Mouse (Mus musculus): ENCODE data around the gene Rdh11. TPM values are rescaled to one million over a fixed set of nuclear protein-coding genes. Genes with fewer than 3 reads are reported as not detected.

Rdh11 gene
- polyA plus RNA-seq, 1 experiment, result 19.6 TPM

DNA sequence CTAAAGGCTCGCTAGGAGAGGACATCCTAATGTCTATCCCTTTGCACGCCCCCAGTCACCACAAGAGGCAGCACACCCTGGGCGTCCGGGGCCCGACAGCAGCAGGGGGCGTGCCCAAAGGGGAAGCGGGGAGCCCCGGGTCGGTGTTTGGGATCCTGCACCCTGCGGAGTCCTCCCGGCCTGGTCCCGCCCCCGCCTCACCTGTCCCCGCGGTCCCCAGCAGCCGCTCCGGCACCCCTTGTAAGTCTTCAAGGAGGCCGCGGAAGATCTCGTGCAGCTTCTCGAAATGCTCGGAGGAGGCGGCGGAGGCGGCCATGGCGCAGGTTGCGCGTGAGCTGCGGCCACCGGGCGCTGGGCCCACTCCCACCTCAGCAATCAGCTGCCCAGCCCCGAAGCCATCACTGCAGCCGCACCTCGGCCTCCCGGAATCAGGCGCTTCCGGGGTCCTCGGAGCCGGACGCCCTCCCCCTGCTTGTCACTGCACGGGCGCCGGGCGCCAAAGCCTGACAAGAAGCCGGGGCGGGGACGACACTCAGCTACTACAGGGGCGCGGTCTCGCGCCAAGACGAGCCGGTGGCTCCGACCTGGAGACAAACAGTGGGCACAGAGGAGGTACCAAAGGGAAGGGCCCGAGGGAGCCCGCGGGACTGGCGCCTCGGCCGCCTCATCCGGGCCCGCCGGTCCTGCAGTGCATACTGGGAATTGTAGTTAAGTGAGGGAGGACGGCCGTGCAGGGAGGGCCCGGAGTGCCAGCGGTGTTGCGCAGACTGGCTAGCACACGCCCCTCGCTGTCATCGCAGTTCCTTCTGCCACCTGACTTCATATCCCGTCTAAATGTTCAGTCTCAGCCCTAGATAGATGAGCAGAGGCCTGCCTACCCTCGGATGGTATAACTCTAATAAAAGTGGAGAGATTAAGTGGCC lies 19.8 kb downstream of the Rdh11 start, which contains the start of gene Vti1b:
Gene Vti1b, minus strand, starts transcription at position 649 of the 923 bp plus-strand sequence.
- Histone ChIP-seq H3K27me3 (ENCODE audit: control insufficient read depth, insufficient read depth, low read length) (no peaks in the 10 kb centered on the region), H3K36me3 (ENCODE audit: control insufficient read depth, insufficient read depth, low read length) (peaks cover 10% of the 10 kb centered on the region), H3K4me1 (replicated peaks; ENCODE audit: control insufficient read depth, insufficient read depth, low read length) (peaks cover 3% of the 10 kb centered on the region), H3K27ac (ENCODE audit: control insufficient read depth, insufficient read depth, low read length) (peak within 1 kb of the TSS; percentile 8; the same call in 1 of the 2 replicates), H3K4me3 (ENCODE audit: control insufficient read depth, insufficient read depth, low read length) (peak within 1 kb of the TSS; percentile 87)
- peak; percentile 86 for DNase-seq
- whole genome bisulfite sequencing, result under 1% methylated on average over 73 of the region's 73 CpGs
- peak; percentile 81 for TF ChIP-seq POLR2A (IDR thresholded peaks at IDR 0.05; ENCODE audit: control insufficient read depth, extremely low read depth, insufficient read depth, low read length, poor library complexity)
- TF ChIP-seq CTCF (IDR thresholded peaks at IDR 0.05; ENCODE audit: borderline replicate concordance, control insufficient read depth, extremely low read depth, insufficient read depth, low read length, poor library complexity), result peak; percentile 65

DNA sequence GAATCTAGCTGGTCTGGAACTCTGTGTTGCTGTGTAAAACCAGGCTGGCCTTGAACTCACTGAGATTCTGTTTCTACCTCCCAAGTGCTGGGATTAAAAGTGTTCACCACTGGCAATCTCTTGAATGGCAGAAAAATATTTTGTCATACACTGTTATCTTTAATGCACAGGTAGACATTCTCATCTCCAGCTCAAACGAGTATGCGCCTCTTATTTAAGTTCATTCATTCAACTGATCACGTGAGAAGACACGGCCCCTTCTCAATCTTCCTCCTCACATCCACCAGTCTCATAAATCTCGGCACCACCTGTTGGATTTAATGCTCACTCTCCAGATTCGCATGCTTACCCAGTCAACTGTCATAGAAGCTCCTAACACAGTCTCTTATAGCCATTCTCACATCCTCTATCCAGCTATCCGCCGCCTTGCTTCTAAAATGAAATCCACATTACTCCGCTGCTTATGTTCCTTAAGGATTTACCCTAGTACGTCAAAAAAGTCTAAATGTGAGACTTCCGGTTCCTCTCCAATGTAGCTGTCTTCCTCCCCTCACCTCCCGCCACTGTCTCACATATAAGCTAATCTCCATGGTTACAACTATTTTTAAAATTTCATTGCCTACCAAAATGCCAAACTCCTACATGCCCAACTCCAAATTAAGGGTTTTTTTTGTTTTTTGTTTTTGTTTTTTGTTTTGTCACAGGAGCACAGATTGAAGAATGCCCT lies 20.7 kb downstream of the Rdh11 start:
- peak; percentile 2 for DNase-seq
- H3K27me3 ChIP-seq (ENCODE audit: control insufficient read depth, insufficient read depth, low read length), result no peaks in the 10 kb centered on the region
- no peak overlapping the region for H3K27ac ChIP-seq (ENCODE audit: control insufficient read depth, insufficient read depth, low read length)
- peak overlapping the region; percentile 87 for H3K4me3 ChIP-seq (ENCODE audit: control insufficient read depth, insufficient read depth, low read length)
- WGBS, result 29% methylated on average over 12 of the region's 12 CpGs
- peaks cover 14% of the 10 kb centered on the region for H3K36me3 ChIP-seq (ENCODE audit: control insufficient read depth, insufficient read depth, low read length)
- H3K4me1 ChIP-seq (replicated peaks; ENCODE audit: control insufficient read depth, insufficient read depth, low read length), result peaks cover 3% of the 10 kb centered on the region
- TF ChIP-seq CTCF (IDR thresholded peaks at IDR 0.05; ENCODE audit: borderline replicate concordance, control insufficient read depth, extremely low read depth, insufficient read depth, low read length, poor library complexity), result no peak
- no peak for TF ChIP-seq POLR2A (IDR thresholded peaks at IDR 0.05; ENCODE audit: control insufficient read depth, extremely low read depth, insufficient read depth, low read length, poor library complexity)

DNA sequence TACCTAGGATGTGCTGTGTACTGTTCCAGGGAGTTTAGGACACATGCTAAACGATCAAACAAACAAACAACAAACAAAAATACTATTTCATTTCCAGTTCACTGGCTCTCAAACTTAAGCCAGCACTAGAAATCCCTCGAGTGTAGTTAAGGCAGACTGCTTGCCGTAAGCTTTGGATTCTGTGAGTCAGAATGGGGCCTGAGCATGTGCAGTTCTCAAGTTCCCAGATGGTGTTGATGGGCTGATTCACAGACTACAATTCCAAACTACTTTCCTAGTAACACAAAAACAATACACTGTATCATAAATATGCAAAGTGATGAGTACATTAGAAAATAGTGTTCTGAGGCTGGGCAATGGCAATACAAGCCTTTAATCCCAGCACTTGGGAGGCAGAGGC lies 21.7 kb downstream of the Rdh11 start:
- Histone ChIP-seq H3K36me3 (ENCODE audit: control insufficient read depth, insufficient read depth, low read length) (peaks cover 12% of the 10 kb centered on the region), H3K27me3 (ENCODE audit: control insufficient read depth, insufficient read depth, low read length) (no peaks in the 10 kb centered on the region), H3K4me1 (replicated peaks; ENCODE audit: control insufficient read depth, insufficient read depth, low read length) (peaks cover 3% of the 10 kb centered on the region), H3K4me3 (ENCODE audit: control insufficient read depth, insufficient read depth, low read length) (no peak overlapping the region), H3K27ac (ENCODE audit: control insufficient read depth, insufficient read depth, low read length) (no peak overlapping the region)
- no peak for TF ChIP-seq POLR2A (IDR thresholded peaks at IDR 0.05; ENCODE audit: control insufficient read depth, extremely low read depth, insufficient read depth, low read length, poor library complexity)
- TF ChIP-seq CTCF (IDR thresholded peaks at IDR 0.05; ENCODE audit: borderline replicate concordance, control insufficient read depth, extremely low read depth, insufficient read depth, low read length, poor library complexity), result no peak
- WGBS, result 89% methylated on average over 3 of the region's 3 CpGs
- no peak for DNase-seq

DNA sequence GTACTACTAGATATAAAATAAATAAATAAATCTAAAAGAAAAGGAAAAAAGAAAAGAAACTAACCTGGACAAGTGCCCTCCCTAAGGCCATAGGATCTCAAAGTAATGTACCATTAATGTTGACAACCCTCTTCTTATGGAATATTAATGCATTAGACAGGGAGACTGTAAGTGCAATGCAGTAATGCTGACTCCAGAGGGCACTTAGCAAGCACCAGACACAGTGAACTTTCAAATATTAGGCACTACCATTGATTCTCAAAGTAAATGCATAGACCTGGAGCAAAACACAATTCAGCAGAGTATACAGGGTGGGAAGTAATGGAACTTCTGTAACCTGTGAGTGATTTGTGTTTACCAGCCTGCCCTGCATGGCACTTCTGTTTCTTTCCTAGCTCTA lies 22.9 kb downstream of the Rdh11 start:
- TF ChIP-seq POLR2A (IDR thresholded peaks at IDR 0.05; ENCODE audit: control insufficient read depth, extremely low read depth, insufficient read depth, low read length, poor library complexity) (no peak), CTCF (IDR thresholded peaks at IDR 0.05; ENCODE audit: borderline replicate concordance, control insufficient read depth, extremely low read depth, insufficient read depth, low read length, poor library complexity) (no peak)
- DNase-seq, result no peak
- H3K36me3 ChIP-seq (ENCODE audit: control insufficient read depth, insufficient read depth, low read length), result peaks cover 20% of the 10 kb centered on the region
- H3K4me1 ChIP-seq (replicated peaks; ENCODE audit: control insufficient read depth, insufficient read depth, low read length), result peaks cover 3% of the 10 kb centered on the region
- H3K4me3 ChIP-seq (ENCODE audit: control insufficient read depth, insufficient read depth, low read length), result no peak overlapping the region
- no peaks in the 10 kb centered on the region for H3K27me3 ChIP-seq (ENCODE audit: control insufficient read depth, insufficient read depth, low read length)
- H3K27ac ChIP-seq (ENCODE audit: control insufficient read depth, insufficient read depth, low read length), result no peak overlapping the region

DNA sequence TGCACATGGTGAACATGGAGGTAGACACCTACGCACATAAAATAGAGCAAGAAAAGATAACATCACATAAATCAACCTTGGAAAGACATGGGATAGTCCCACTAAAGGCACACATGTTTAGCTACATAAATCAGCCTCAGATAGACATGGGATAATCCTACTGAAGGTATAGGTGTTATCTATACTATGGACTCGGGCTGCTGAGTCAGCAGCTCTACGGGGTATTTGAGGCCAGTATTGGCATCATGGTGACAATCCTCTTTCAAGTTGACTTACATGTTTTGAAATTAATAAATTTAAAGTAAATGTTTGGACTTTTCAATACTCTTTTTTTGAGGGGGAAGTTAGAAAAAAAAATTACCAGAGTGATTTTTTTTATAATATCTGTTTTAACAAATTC lies 29.2 kb downstream of the Rdh11 start:
- Histone ChIP-seq H3K27me3 (ENCODE audit: control insufficient read depth, insufficient read depth, low read length) (no peaks in the 10 kb centered on the region), H3K4me1 (replicated peaks; ENCODE audit: control insufficient read depth, insufficient read depth, low read length) (no peaks in the 10 kb centered on the region), H3K36me3 (ENCODE audit: control insufficient read depth, insufficient read depth, low read length) (peaks cover 76% of the 10 kb centered on the region), H3K4me3 (ENCODE audit: control insufficient read depth, insufficient read depth, low read length) (no peak overlapping the region), H3K27ac (ENCODE audit: control insufficient read depth, insufficient read depth, low read length) (no peak overlapping the region)
- TF ChIP-seq POLR2A (IDR thresholded peaks at IDR 0.05; ENCODE audit: control insufficient read depth, extremely low read depth, insufficient read depth, low read length, poor library complexity) (no peak), CTCF (IDR thresholded peaks at IDR 0.05; ENCODE audit: borderline replicate concordance, control insufficient read depth, extremely low read depth, insufficient read depth, low read length, poor library complexity) (no peak)
- DNase-seq, result no peak
- WGBS, result 100% methylated on average over 3 of the region's 3 CpGs

DNA sequence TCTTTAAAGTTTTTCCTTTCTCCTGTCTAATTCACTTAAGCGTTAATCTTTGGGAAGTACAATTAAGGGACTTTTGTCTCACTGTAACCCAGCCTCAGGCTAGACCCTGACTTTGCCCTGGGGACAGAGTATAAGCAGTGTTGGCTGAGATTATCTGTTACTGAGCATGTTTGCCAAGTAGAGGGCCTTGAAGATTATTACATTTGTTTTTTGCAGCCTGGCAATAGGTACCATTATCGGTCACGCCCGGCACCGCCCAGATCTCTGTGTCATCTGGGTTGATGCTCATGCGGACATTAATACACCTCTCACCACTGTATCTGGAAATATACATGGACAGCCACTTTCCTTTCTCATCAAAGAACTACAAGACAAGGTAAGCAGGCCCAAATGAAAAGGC lies 42.4 kb downstream of the Rdh11 start:
- Histone ChIP-seq H3K27me3 (ENCODE audit: control insufficient read depth, insufficient read depth, low read length) (no peaks in the 10 kb centered on the region), H3K4me1 (replicated peaks; ENCODE audit: control insufficient read depth, insufficient read depth, low read length) (no peaks in the 10 kb centered on the region), H3K4me3 (ENCODE audit: control insufficient read depth, insufficient read depth, low read length) (no peak overlapping the region), H3K27ac (ENCODE audit: control insufficient read depth, insufficient read depth, low read length) (no peak overlapping the region), H3K36me3 (ENCODE audit: control insufficient read depth, insufficient read depth, low read length) (peaks cover 1% of the 10 kb centered on the region; the same call in 1 of the 2 replicates)
- DNase-seq, result no peak
- 98% methylated on average over 6 of the region's 6 CpGs for WGBS
- TF ChIP-seq CTCF (IDR thresholded peaks at IDR 0.05; ENCODE audit: borderline replicate concordance, control insufficient read depth, extremely low read depth, insufficient read depth, low read length, poor library complexity), result no peak
- no peak for TF ChIP-seq POLR2A (IDR thresholded peaks at IDR 0.05; ENCODE audit: control insufficient read depth, extremely low read depth, insufficient read depth, low read length, poor library complexity)

Measured in thymus, adult 2 months (tissue).